Mouse (Mus musculus): ENCODE data around the gene Car1.
"Not testable (repeated sequence)": the region's sequence is repeated elsewhere in the genome, so short reads cannot be mapped to it uniquely, and the experiment has no call there.

Gene Car1

GRCm38 (mm10) chr3:14808211-14808610, at the start of gene Car1:
Gene Car1, minus strand, starts transcription at chr3:14808368.
- DNase-seq (ENCODE audit: low spot score in 2 of 2) = no peak

GRCm38 (mm10) chr3:14857874-14858273, 49.7 kb upstream of the Car1 start:
- no peak for DNase-seq (ENCODE audit: low spot score in 2 of 2)

GRCm38 (mm10) chr3:14854446-14854845, 46.3 kb upstream of the Car1 start:
- DNase-seq (ENCODE audit: low spot score in 2 of 2) = no peak

GRCm38 (mm10) chr3:14853966-14854365, 45.8 kb upstream of the Car1 start:
- DNase-seq (ENCODE audit: low spot score in 2 of 2) = no peak

- no peak for DNase-seq (ENCODE audit: low spot score in 2 of 2)
These were observed 40.6 kb upstream of the Car1 start for GRCm38 (mm10) chr3:14848587-14849254.

- DNase-seq (ENCODE audit: low spot score in 2 of 2) = no peak
These were observed 31.4 kb upstream of the Car1 start for GRCm38 (mm10) chr3:14839466-14840118.

- DNase-seq (ENCODE audit: low spot score in 2 of 2) = no peak
These were observed 30.8 kb upstream of the Car1 start for GRCm38 (mm10) chr3:14838936-14839335.

- DNase-seq (ENCODE audit: low spot score in 2 of 2) = no peak
These were observed 24.6 kb upstream of the Car1 start for GRCm38 (mm10) chr3:14832766-14833165.

- DNase-seq (ENCODE audit: low spot score in 2 of 2) = no peak
These were observed 23.2 kb upstream of the Car1 start for GRCm38 (mm10) chr3:14831219-14831835.

- no peak for DNase-seq (ENCODE audit: low spot score in 2 of 2)
These were observed 20.7 kb upstream of the Car1 start for GRCm38 (mm10) chr3:14828896-14829295.

- DNase-seq (ENCODE audit: low spot score in 2 of 2) = no peak
These were observed 11.8 kb upstream of the Car1 start for GRCm38 (mm10) chr3:14819844-14820504.

GRCm38 (mm10) chr3:14815396-14815795, 7.2 kb upstream of the Car1 start:
- DNase-seq (ENCODE audit: low spot score in 2 of 2) = not testable (repeated sequence)

GRCm38 (mm10) chr3:14806702-14807101, 1.5 kb downstream of the Car1 start:
- DNase-seq (ENCODE audit: low spot score in 2 of 2) = no peak

GRCm38 (mm10) chr3:14805962-14806361, 2.2 kb downstream of the Car1 start:
- DNase-seq (ENCODE audit: low spot score in 2 of 2) = no peak

- no peak for DNase-seq (ENCODE audit: low spot score in 2 of 2)
These were observed 3.3 kb downstream of the Car1 start for GRCm38 (mm10) chr3:14804906-14805305.

- no peak for DNase-seq (ENCODE audit: low spot score in 2 of 2)
These were observed 11.1 kb downstream of the Car1 start for GRCm38 (mm10) chr3:14797069-14797468.

GRCm38 (mm10) chr3:14795292-14796020, 12.7 kb downstream of the Car1 start:
- DNase-seq (ENCODE audit: low spot score in 2 of 2) = no peak

- DNase-seq (ENCODE audit: low spot score in 2 of 2) = no peak
These were observed 16.1 kb downstream of the Car1 start for GRCm38 (mm10) chr3:14792032-14792431.

- no peak for DNase-seq (ENCODE audit: low spot score in 2 of 2)
These were observed 20.6 kb downstream of the Car1 start for GRCm38 (mm10) chr3:14787607-14788006.

- DNase-seq (ENCODE audit: low spot score in 2 of 2) = no peak
These were observed 21.0 kb downstream of the Car1 start for GRCm38 (mm10) chr3:14787136-14787535.

GRCm38 (mm10) chr3:14786551-14787079, 21.6 kb downstream of the Car1 start:
- DNase-seq (ENCODE audit: low spot score in 2 of 2) = no peak

- DNase-seq (ENCODE audit: low spot score in 2 of 2) = no peak
These were observed 22.8 kb downstream of the Car1 start for GRCm38 (mm10) chr3:14785353-14785752.

Measured in frontal cortex, postnatal 36 days (tissue).